Mouse (Mus musculus): ENCODE data around the gene Ctnnb1. TPM values are rescaled to one million over a fixed set of nuclear protein-coding genes. Genes with fewer than 3 reads are reported as not detected.

Gene Ctnnb1
- polyA plus RNA-seq, 1 experiment from 2014 or later = 764 TPM

GRCm38 (mm10) chr9:120989806-120990700, 61.0 kb downstream of the Ctnnb1 start:
- peaks cover 40% of the 10 kb centered on the region for H3K4me1 ChIP-seq
- no peaks in the 10 kb centered on the region for H3K9me3 ChIP-seq
- H3K36me3 ChIP-seq (replicated peaks) = no peaks in the 10 kb centered on the region
- peak; percentile 54; the same call in 1 of the 2 replicates for ATAC-seq (ENCODE audit: low FRiP score)
- H3K27me3 ChIP-seq = no peaks in the 10 kb centered on the region
- peak overlapping the region; percentile 63; the same call in 1 of the 2 replicates for H3K27ac ChIP-seq
- 34% methylated on average over 15 of the region's 15 CpGs for whole genome bisulfite sequencing
- no peak overlapping the region for H3K9ac ChIP-seq
- H3K4me2 ChIP-seq = no peak overlapping the region
- H3K4me3 ChIP-seq (replicated peaks) = no peak overlapping the region

GRCm38 (mm10) chr9:120991801-120992200, 62.8 kb downstream of the Ctnnb1 start:
- no peaks in the 10 kb centered on the region for H3K9me3 ChIP-seq
- WGBS = 59% methylated on average over 2 of the region's 2 CpGs
- no peak overlapping the region for H3K4me3 ChIP-seq (replicated peaks)
- ATAC-seq (ENCODE audit: low FRiP score) = no peak
- no peaks in the 10 kb centered on the region for H3K27me3 ChIP-seq
- no peak overlapping the region for H3K9ac ChIP-seq
- H3K4me2 ChIP-seq = no peak overlapping the region
- peaks cover 40% of the 10 kb centered on the region for H3K4me1 ChIP-seq
- H3K27ac ChIP-seq = no peak overlapping the region
- H3K36me3 ChIP-seq (replicated peaks) = no peaks in the 10 kb centered on the region

GRCm38 (mm10) chr9:120993004-120993403, 64.0 kb downstream of the Ctnnb1 start:
- WGBS = 56% methylated on average over 10 of the region's 10 CpGs
- no peak overlapping the region for H3K4me2 ChIP-seq
- no peaks in the 10 kb centered on the region for H3K9me3 ChIP-seq
- H3K27me3 ChIP-seq = no peaks in the 10 kb centered on the region
- no peak for ATAC-seq (ENCODE audit: low FRiP score)
- H3K4me1 ChIP-seq = peaks cover 35% of the 10 kb centered on the region
- H3K27ac ChIP-seq = peak overlapping the region; percentile 33; the same call in 1 of the 2 replicates
- H3K9ac ChIP-seq = no peak overlapping the region
- H3K4me3 ChIP-seq (replicated peaks) = no peak overlapping the region
- H3K36me3 ChIP-seq (replicated peaks) = no peaks in the 10 kb centered on the region

GRCm38 (mm10) chr9:120994223-120995155, 65.5 kb downstream of the Ctnnb1 start:
- H3K9ac ChIP-seq = no peak overlapping the region
- WGBS = 72% methylated on average over 15 of the region's 15 CpGs
- no peak overlapping the region for H3K4me3 ChIP-seq (replicated peaks)
- H3K27ac ChIP-seq = no peak overlapping the region
- H3K27me3 ChIP-seq = no peaks in the 10 kb centered on the region
- no peaks in the 10 kb centered on the region for H3K9me3 ChIP-seq
- no peaks in the 10 kb centered on the region for H3K36me3 ChIP-seq (replicated peaks)
- H3K4me2 ChIP-seq = no peak overlapping the region
- peaks cover 30% of the 10 kb centered on the region for H3K4me1 ChIP-seq
- ATAC-seq (ENCODE audit: low FRiP score) = no peak

GRCm38 (mm10) chr9:120998696-120999095, 69.7 kb downstream of the Ctnnb1 start:
- H3K9ac ChIP-seq = no peak overlapping the region; the same call in 1 of the 2 replicates
- H3K27me3 ChIP-seq = no peaks in the 10 kb centered on the region
- no peak overlapping the region for H3K4me3 ChIP-seq (replicated peaks)
- H3K27ac ChIP-seq = no peak overlapping the region
- no peaks in the 10 kb centered on the region for H3K9me3 ChIP-seq
- ATAC-seq (ENCODE audit: low FRiP score) = no peak
- H3K4me2 ChIP-seq = no peak overlapping the region
- H3K4me1 ChIP-seq = peaks cover 15% of the 10 kb centered on the region
- 85% methylated on average over 11 of the region's 11 CpGs for WGBS
- H3K36me3 ChIP-seq (replicated peaks) = no peaks in the 10 kb centered on the region

- Histone ChIP-seq H3K27me3 (no peaks in the 10 kb centered on the region), H3K9me3 (no peaks in the 10 kb centered on the region), H3K4me2 (no peak overlapping the region), H3K4me1 (peaks cover 15% of the 10 kb centered on the region), H3K9ac (no peak overlapping the region), H3K27ac (no peak overlapping the region), H3K36me3 (replicated peaks) (no peaks in the 10 kb centered on the region), H3K4me3 (replicated peaks) (no peak overlapping the region)
- no peak for ATAC-seq (ENCODE audit: low FRiP score)
- 80% methylated on average over 7 of the region's 7 CpGs for WGBS
Measured at GRCm38 (mm10) chr9:121000641-121001320, 71.8 kb downstream of the Ctnnb1 start.

GRCm38 (mm10) chr9:121001681-121002540, 72.9 kb downstream of the Ctnnb1 start:
- no peak overlapping the region for H3K4me2 ChIP-seq
- H3K4me1 ChIP-seq = peaks cover 15% of the 10 kb centered on the region
- no peaks in the 10 kb centered on the region for H3K36me3 ChIP-seq (replicated peaks)
- peak overlapping the region; percentile 25; the same call in 1 of the 2 replicates for H3K27ac ChIP-seq
- no peaks in the 10 kb centered on the region for H3K9me3 ChIP-seq
- H3K27me3 ChIP-seq = no peaks in the 10 kb centered on the region
- WGBS = 65% methylated on average over 15 of the region's 15 CpGs
- no peak overlapping the region for H3K9ac ChIP-seq
- ATAC-seq (ENCODE audit: low FRiP score) = peak; percentile 57; the same call in 1 of the 2 replicates
- no peak overlapping the region for H3K4me3 ChIP-seq (replicated peaks)

GRCm38 (mm10) chr9:121005961-121006360, 76.9 kb downstream of the Ctnnb1 start:
- Histone ChIP-seq H3K4me2 (no peak overlapping the region), H3K4me3 (replicated peaks) (no peak overlapping the region), H3K27me3 (no peaks in the 10 kb centered on the region), H3K9me3 (no peaks in the 10 kb centered on the region), H3K9ac (no peak overlapping the region), H3K36me3 (replicated peaks) (no peaks in the 10 kb centered on the region), H3K4me1 (peaks cover 20% of the 10 kb centered on the region; the same call in 1 of the 2 replicates), H3K27ac (no peak overlapping the region)
- 87% methylated on average over 7 of the region's 7 CpGs for WGBS
- no peak for ATAC-seq (ENCODE audit: low FRiP score)

Small RNAs within 50 kb of the gene (microRNA-seq; reads per million reads assigned to microRNA genes)
- gene Mir7090 = not detected

Data from forebrain, embryonic 12.5 days (tissue).